Mouse (Mus musculus) c-Kit-negative CD71-positive TER-119-positive erythroid progenitor cells, embryonic 14.5 days (primary cell): ENCODE data around the gene Clec16a.

Source experiments
- DNase-seq: peaks from one replicate; pipeline ENCODE4 v3.0.0-alpha.2; 2013; ENCODE audit warnings: low read depth, low spot score

Clec16a gene

DNA sequence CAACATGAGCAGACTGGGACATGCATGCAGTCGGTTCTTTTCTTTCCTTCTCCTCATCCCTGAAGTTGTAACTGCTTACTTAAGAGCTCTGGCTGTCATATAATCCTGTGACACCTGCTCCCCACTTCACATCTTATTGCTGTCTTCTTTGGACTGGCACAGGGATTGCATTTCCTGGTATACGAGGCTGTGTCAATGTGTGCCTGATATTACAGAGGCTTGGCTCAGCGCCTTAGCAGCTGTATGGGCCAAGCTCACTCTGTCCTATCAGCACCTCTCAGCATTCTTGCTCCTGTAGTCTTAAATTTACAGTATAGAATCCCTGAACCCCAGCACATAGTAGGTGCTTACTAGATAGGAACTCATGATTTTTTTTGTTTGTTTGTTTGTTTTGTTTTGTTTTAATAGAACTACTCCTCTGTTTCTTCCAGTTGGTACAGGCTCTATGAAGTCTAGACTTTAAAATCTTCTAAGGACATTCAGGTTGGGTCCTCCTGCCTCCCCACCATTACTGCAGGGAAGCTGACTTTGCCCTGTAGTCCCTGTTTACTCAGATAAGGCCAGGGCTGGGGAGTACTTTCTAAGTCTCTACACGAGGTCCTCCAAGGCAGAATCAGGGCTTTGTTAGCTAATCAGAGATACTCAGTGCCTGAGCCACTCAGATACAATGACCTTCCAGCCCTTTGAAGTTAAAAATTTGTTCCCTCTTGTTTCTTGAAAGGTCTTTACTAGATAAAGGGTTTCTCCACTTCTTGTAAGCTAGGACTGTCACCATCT lies 97.9 kb downstream of the Clec16a start:
- no peak for DNase-seq

DNA sequence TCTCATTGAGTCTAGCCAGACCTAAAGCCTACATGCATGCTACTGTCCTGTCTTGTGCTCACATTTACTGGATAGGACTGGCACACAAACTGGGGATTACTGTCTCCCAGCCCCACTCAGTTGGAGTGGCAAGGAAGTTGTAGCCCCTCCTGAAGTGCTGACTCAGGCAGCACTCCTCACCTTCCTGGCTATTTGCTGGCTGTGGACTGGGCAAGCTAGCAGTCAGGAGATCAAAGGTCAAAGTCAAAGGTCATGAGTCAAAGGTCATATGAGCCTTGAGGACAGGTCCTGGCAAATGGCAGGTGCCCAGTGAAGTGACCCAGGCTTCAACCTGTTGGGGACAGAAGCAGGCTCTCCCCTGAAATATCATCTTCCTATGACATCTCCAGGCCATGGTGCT lies 99.1 kb downstream of the Clec16a start:
- DNase-seq, result no peak

DNA sequence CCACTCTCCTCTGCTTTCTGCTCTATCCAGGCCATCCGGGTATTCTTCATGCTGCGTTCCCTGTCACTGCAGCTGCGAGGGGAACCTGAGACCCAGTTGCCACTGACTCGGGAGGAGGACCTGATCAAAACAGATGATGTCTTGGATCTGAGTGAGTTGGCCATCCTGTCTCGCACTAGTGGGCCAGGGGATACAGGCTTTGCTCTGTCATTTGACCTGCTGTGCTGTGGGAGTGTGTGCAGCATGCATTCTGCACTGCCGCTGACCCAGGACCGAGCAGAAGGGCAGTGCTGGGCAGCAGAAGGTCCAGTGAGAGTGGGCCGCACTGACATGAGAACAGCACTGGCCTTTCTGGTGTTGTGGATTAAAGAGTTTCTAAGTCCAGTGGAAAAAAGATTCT lies 99.6 kb downstream of the Clec16a start:
- no peak for DNase-seq

DNA sequence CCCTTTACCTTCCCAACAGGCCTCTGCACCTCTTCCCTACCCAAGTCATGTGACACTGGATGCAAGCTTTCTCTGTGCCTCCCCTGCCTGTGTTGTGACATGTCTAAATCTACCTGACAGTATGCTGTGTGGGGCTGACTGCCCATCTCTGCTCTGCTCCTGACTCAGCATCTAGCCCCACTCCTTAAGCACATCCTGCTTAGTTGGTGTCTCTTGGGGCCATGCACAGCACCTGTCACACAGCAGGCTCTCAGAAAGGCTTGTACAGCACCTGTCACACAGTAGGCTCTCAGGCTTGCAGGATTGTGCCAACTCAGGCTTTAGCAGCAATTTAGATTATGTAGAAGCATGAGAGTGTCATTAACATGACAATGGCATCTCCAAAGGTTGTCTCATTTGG lies 106.7 kb downstream of the Clec16a start:
- no peak for DNase-seq

DNA sequence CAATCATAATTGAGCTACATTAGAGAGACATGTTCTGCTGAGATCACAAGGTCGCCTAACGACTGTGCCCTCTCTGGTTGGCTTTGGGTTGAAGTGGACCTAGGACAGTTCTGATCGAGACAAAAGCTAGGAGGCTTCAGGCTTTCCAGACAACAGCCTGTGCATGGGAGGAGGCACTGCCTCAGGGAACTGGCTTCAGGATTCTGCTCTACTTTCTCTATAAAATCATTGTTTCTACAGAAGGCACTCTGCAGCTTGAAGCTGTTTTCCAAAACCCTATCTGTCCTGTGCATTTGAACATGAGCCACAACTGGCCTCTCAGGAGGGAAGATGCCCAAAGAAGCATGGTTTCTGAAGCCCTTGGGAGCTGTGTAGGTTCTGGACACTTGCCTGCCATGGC lies 107.8 kb downstream of the Clec16a start:
- DNase-seq, result no peak

DNA sequence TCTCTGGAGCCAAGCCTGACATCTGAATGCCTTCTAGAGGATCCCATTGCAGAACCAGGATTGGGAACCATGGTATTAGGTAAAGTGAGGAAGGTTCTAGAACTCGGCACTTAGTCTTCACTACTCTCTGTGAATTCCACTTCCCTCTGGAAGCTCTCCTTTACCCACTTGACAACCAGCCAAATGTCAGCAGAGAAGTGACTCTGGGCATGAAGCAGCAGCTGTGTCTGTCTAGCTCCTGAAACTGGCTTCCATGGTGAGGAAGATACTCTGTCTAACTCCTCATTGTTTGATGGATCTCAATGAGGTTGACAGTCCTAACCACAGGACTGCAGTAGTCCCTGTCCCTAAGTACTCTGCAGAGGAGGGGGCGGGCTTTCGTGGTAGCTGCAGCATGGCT lies 110.1 kb downstream of the Clec16a start:
- DNase-seq, result no peak

DNA sequence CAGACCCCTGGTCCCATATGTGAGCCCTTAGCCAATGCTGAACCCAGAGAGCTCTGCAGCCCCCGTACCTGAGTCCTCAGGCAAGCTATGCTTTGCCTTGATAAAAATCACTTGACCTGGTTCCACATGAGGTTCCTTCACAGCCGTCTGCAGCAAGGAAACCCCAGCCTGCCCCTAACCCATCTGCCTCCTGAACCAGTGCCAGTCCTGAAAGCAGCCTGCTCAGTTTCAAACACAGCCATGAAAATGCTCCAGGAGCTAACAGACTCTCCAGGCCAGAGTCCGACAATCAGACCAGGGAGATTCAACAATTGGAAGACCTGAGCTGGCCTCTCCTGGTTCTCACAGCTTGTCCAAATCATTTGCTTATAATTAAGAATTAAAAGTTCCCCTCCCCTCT lies 110.8 kb downstream of the Clec16a start:
- no peak for DNase-seq

DNA sequence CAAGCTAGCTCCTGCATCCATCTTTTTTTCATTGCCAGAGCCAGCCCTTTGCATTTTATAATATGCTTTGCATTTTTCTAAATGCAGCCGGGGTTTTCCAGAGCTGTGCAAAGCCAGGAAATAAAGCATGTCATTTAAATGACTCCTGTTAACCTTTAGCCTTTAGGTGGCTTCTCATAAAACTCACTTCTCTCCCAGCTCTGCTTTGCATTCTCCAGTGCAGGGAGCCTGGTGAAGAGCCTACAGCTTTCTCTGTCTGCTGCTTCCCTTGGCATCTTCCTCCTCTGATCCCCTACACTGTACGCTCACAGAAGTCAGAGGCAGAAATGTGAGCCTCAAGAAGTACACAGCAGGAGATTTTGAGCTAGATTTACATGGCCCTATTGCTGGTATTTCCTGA lies 111.3 kb downstream of the Clec16a start:
- DNase-seq, result no peak

DNA sequence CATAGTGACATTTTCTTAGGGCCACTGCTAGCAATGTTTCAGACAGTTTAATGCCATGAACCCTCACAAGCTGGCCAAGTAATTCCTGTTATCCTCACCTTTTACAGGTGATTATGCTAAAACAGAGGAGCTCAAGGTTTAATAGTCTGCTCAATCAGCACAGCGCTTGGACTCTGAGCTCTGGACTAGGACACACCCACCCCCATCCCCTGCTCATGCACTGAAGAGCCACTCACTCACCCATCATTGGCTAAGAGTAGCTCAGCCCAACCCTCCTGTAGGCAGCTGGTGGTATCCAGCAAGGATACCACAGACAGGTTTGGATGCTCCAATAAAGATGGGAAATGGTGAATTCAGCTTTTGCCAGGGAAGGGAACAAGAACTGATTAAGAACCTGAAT lies 111.8 kb downstream of the Clec16a start:
- DNase-seq, result no peak

DNA sequence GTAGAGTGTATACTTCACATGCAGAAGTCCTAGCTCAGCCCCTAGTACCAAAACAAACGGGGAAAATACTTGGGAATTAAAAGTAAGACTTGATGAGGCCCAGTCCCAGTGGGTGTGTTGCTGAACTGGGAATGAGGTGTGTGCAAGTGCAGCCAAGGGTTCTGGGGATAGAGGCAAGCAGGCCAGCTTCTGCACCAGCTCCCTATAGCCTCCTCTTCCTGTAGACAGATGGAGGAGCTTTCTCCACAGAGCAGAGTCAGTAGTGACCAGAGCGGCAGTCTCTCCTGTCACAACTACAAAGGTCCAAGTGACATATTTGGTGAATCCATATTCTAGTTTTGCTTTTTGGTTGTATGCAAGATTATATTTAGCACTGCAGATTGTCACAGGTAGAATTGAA lies 114.1 kb downstream of the Clec16a start:
- no peak for DNase-seq

DNA sequence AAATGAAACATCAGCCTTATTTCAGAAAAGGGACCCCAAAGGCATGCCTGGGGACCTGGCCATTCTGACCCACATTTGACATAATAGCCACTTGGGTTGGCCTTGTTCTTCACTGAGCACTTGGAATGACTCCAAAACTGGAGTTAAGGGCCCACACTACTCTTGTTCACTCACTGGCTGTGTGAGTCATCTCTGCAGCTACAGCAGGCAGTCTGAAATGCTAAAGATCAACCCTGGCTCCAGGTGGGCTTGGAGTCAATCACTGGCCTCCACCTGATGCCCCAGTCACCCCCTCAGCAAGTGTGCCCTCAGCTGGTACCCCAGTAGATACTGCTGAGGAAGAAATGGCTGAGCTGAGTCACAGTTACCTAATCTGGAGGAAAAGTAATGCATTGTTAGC lies 115.4 kb downstream of the Clec16a start:
- DNase-seq, result no peak

DNA sequence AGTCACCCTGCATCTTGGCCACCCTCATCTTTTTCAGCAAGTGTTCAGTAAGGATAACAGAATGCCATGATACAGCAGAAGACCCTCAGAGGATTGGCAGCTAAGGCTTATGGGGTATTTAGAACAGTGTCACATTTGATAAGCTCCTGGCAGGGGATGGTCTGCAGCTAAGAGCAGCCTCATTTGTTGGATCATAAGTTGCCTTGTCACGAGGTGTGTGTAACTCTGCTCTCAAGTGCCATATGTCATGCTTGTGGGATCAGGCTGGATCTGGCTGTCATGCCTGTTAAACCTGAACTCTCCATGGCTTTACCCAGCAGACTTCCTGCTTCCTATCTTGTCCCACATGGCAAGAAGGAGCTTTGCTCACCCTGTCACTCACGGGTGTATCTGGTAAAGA lies 116.2 kb downstream of the Clec16a start:
- DNase-seq, result no peak

DNA sequence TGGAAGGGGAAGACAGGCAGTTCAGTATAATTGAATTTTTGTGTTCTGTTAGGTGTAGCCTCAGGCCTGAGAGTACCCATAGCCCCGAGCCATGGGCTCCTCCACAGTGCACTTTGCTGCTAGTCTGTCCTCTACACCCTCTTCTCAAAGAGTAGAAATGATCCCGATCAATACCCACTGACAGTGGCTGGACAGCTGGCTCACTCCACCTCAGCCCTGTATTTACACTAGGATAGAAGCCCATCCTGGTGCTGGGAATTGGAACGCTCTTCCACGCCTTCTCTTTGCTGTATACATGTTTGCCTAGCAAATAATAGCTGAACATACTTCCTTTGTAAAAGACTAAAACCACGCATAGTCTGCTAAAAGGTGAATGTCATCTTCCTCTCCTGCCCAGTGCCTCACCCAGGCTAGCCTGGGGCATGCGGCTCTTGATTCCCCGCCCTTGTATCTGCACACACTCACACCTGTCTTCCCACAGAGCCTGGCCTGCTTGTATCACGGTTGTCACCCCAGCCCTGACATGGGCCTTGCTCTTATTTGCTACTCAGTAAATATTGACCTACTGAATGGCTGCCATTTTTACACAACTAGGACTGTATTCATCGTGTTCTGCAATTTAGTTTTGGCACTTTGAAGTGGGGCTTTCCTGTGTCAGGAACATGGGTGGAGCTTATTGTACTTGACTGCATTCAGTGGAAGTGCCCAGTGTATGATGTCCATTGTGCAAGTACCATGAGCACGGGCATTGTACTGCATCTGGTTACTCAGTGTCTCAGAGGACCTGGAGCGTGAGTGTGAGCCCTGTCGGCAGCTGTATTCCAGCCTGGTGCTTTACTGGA lies 119.0 kb downstream of the Clec16a start:
- no peak for DNase-seq

DNA sequence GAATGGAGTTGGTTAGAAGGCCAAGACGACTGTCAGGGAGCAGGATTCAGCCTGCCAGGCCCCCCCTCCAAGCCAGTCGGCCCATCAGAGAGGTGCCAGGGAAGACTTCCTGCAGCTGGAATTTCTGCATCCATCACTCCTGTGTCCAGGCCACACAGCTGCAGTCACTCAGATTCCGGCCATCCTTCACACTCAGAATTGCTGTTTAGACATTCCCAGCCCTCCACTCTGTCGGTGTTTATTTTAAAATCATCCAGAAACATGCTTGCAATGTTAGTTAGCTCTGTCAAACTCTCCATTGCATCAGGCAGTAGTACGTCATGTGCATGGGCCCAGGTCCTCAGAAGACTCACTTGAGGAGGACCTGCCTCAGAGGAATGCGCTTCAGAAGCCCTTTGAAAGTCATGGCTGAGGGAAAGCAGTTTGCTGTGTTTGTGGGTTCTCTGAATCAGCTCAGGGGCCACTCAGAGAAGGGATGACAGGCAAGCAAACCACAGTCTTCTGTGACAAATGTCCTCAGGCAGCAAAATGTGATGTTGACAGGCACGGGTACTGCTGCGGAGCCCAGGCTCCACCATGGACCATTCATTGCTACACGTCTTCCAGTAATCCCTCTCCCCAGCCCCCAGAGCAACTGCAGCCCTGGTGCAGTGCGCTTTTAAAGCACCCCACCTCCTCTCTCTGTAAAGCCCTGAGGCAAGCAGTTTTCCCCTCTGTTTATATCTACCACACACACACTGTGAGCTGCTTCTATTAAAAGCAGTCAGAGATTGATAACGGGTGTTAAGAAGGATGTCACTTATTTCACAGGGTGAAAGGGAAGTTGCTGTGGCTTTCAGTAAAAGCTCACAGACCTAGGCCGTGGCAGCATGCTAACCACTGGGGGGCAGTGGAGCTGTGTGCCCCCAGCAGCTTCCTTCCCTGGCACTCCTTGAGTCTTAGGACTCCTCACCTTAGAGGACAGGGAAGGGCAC lies 120.1 kb downstream of the Clec16a start:
- no peak for DNase-seq

DNA sequence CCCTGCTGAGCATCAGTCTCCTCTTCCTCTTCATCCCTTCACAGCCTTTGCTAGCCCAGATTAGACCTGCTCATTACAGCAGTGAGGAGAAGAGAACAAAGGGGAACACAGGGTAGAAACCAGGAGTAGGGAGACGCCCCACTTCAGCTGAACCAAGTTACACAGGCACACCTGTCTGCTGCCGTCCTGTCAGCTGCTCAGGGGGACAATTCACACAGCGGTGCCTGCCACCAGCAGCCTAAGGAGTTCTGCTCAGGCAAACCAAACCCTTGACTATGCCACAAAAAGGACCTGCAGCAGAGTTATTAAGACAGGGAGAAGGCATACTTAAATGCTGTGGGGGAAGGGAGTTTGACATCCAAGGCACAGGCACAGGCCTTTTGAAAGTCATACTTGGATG lies 121.6 kb downstream of the Clec16a start:
- DNase-seq, result no peak

DNA sequence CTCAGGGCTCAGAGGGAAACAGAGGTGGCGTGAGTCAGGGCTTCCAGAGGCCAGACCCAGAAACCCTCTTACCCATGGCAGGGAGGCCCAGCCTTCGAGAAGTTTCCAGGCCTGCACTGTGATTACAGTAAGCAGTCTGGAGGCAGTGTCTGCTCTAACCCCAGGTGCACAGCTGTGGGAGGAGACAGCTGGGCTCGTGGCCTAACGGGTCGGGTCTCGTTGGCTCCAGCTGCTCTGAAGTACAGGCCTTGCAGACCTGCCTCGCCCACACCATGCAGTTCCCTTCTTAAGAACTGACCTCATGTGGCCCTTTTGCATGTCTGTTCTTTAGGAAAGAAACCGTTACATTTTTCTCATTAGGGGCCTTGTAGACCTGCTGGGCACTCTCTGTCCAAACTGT lies 123.3 kb downstream of the Clec16a start:
- no peak for DNase-seq

DNA sequence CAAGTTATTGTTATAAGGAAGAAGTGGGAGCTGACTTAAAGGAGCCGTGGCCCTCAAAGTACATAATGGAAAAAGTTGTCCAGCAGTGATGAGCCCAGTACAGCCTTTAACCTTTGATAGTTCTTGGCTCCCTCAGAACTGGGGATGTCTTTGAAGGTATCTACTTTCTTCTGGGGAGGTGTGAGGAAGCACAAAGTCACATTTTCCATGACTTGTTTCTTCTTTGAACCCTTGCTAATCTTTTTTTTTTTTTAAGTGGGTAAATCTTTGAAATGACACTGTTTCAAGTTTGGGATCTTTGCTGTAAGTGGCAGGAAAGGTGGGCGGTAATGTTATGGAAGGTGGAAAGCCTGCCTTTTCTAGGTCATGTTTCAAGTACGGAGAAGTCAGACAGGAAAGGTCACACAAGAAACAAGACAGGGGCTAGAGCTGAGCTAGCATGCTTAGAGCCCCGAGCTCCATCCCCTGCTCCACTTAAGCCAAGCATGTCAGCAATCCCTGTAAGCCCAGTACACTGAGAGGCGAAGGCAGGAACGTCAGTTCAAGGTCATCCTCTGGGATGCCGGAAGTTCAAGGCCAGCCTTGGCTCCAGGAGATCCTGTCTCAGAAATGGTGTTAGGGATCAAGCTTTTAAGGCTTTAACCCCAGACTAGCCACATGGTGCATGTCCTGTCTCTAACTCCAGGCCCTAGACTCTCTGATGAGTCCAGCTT lies 124.0 kb downstream of the Clec16a start:
- no peak for DNase-seq

DNA sequence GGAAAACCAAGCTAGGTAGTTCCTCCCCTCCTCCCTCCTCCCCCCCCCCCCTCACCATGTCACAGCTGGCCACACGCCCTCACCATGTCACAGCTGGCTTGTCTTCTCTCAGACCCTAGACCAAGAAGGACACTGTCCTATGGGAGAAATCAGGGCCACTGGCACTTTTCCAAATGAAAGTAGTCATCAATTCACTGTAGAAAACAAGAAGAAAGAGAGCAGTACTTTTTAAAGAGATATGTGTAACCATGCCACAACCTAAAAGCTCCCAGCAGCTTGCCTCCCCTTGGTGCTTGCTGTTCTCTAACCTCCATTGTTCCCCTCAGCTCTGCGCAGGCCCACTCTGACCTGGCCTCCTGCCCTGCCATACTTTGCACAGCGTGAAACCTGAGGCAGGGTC lies 124.8 kb downstream of the Clec16a start:
- DNase-seq, result no peak

DNA sequence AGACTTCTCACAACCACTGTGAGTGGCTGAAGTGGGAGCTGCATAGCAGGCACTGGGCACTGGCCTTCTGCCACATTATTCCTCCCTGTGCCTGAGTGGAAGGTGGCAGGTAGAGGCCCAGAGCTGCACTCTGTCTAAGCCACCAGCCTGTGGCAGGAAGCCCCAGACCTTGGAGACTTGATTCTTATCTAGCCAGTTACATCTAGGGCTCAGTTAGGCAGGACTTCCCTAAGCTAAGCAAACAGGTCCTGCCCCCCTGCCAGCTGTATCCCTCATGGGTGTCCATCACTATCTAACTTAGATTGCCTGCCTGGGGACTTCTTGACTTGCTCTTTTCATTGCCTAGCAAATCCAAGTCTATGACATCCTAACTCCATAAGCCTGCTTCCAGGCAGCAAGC lies 127.4 kb downstream of the Clec16a start:
- no peak for DNase-seq

DNA sequence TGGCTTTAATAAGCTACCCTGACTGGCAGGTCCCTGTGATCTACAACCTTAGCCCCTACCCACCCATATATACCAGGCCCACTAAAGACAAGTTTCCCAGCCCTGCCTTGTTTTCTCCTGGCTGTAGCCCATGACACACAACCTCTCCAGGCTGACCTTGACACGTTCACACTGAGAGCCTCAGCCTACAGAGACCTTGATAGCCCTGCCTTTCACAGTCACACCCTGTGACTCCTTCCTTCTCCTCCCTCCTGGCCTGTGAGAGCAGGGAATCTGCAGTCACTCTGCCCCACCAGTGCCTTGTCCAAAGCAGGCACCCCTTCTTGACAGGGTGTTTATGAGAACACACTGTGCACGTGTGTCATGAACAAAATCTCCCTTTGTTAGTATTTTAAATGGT lies 128.9 kb downstream of the Clec16a start:
- DNase-seq, result no peak

DNA sequence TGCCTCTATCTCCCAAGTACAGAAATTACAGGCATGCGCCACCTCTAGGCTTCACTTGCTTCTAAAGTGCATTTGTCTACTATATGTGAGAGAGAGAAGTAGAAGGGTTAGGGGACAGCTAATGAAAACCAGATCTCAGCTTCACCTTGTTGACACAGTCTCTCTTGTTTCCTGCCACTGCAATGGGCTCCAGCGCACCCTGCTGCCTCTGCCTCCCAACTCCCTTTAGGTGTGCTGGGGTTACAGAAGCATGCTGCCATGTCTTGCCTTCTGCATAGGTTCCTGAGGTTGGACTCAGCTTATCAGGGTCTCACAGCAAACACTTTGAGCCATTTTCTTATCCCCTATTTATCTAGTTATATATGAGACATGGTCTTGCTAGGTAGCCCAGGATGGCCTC lies 129.8 kb downstream of the Clec16a start:
- no peak for DNase-seq
